Mouse (Mus musculus) MEL (cell line): ENCODE results near the gene Ocrl. TPM values are rescaled to one million over a fixed set of nuclear protein-coding genes. Genes with fewer than 3 reads are reported as not detected.

Experiments used
- DNase-seq: peaks from one replicate; pipeline ENCODE4 v3.0.0; 2011; ENCODE audit warnings: low read depth, low spot score
- H3K27ac ChIP-seq: 2 replicates; pipeline ENCODE4 v1.5.1; 2012; ENCODE audit warnings: low read depth, mild to moderate bottlenecking, control low read depth, low read length, moderate library complexity; ENCODE audit not compliant: control insufficient read depth
- H3K27me3 ChIP-seq, 2 experiments: fragments of 150-350 bp in 1 of 2; sonication (generic) in 1 of 2; 2 replicates each; pipeline ENCODE4 v1.6.1; 2012; ENCODE audit warnings: low read length in 2 of 2, mild to moderate bottlenecking in 2 of 2, improper control_type of control experiment in 1 of 2, moderate library complexity in 1 of 2; ENCODE audit not compliant: insufficient read depth in 2 of 2, control insufficient read depth in 1 of 2
- H3K36me3 ChIP-seq, 2 experiments: 2 replicates each; pipeline ENCODE4 v1.6.1; 2012 to 2014; ENCODE audit warnings: low read length in 2 of 2, improper control_type of control experiment in 1 of 2, inconsistent platforms in 1 of 2, mild to moderate bottlenecking in 1 of 2; ENCODE audit not compliant: insufficient read depth in 2 of 2, control insufficient read depth in 1 of 2
- H3K4me1 ChIP-seq, 2 experiments: fragments of 150-350 bp in 1 of 2; sonication (generic) in 1 of 2; 2 replicates each; pipeline ENCODE4 v1.6.1; 2012; ENCODE audit warnings: low read length in 2 of 2, improper control_type of control experiment in 1 of 2, mild to moderate bottlenecking in 1 of 2; ENCODE audit not compliant: insufficient read depth in 2 of 2, control insufficient read depth in 1 of 2
- H3K4me3 ChIP-seq, 2 experiments: fragments of 150-350 bp in 1 of 2; sonication (generic) in 1 of 2; 2 replicates each; pipeline ENCODE4 v1.5.1; 2012; ENCODE audit warnings: low read depth in 2 of 2, low read length in 2 of 2, mild to moderate bottlenecking in 2 of 2, moderate library complexity in 2 of 2, control low read depth in 1 of 2, improper control_type of control experiment in 1 of 2; ENCODE audit not compliant: control insufficient read depth in 1 of 2, insufficient read depth in 1 of 2
- H3K79me2 ChIP-seq: 2 replicates; pipeline ENCODE4 v1.6.1; 2012; ENCODE audit warnings: mild to moderate bottlenecking, low read length, moderate library complexity; ENCODE audit not compliant: control insufficient read depth, poor library complexity, insufficient read depth
- H3K9ac ChIP-seq: 2 replicates; pipeline ENCODE4 v1.6.1; 2012; ENCODE audit warnings: low read depth, mild to moderate bottlenecking, control low read depth, low read length, moderate library complexity; ENCODE audit not compliant: control insufficient read depth, poor library complexity, severe bottlenecking
- H3K9me3 ChIP-seq: fragments of 150-350 bp; sonication (generic); replicated peaks from 2 replicates; pipeline ENCODE4 v1.6.1; 2012; ENCODE audit warnings: mild to moderate bottlenecking, low read length, improper control_type of control experiment, moderate library complexity; ENCODE audit not compliant: insufficient read depth
- BHLHE40 ChIP-seq: IDR thresholded peaks from 2 replicates; pipeline ENCODE4 v1.6.1; 2012; ENCODE audit warnings: low read depth, mild to moderate bottlenecking, inconsistent platforms, low read length, improper control_type of control experiment, borderline replicate concordance
- CHD1 ChIP-seq: IDR thresholded peaks from 2 replicates; pipeline ENCODE4 v1.6.1; 2012; ENCODE audit warnings: low read depth, mild to moderate bottlenecking, inconsistent platforms, low read length, improper control_type of control experiment
- CHD2 ChIP-seq: IDR thresholded peaks from 2 replicates; pipeline ENCODE4 v1.6.1; 2011; ENCODE audit warnings: low read length, improper control_type of control experiment
- ELF1 ChIP-seq: IDR thresholded peaks from 2 replicates; pipeline ENCODE4 v1.6.1; 2014; ENCODE audit warnings: low read depth, mild to moderate bottlenecking, inconsistent platforms, low read length, improper control_type of control experiment, moderate library complexity
- ETS1 ChIP-seq: IDR thresholded peaks from 2 replicates; pipeline ENCODE4 v1.6.1; 2012; ENCODE audit warnings: low read depth, mild to moderate bottlenecking, inconsistent platforms, low read length, improper control_type of control experiment, moderate library complexity
- MAFK ChIP-seq: IDR thresholded peaks from 2 replicates; pipeline ENCODE4 v1.6.1; 2011; ENCODE audit warnings: low read depth, mild to moderate bottlenecking, low read length, improper control_type of control experiment, borderline replicate concordance
- MAZ ChIP-seq: IDR thresholded peaks from 2 replicates; pipeline ENCODE4 v1.6.1; 2012; ENCODE audit warnings: low read depth, mild to moderate bottlenecking, inconsistent platforms, low read length, improper control_type of control experiment
- MXI1 ChIP-seq: IDR thresholded peaks from 2 replicates; pipeline ENCODE4 v1.6.1; 2011; ENCODE audit warnings: mild to moderate bottlenecking, low read depth, low read length, improper control_type of control experiment
- NELFE ChIP-seq: IDR thresholded peaks from 2 replicates; pipeline ENCODE4 v1.6.1; 2011; ENCODE audit warnings: low read depth, low read length, improper control_type of control experiment
- NRF1 ChIP-seq: IDR thresholded peaks from 2 replicates; pipeline ENCODE4 v1.6.1; 2014; ENCODE audit warnings: low read depth, mild to moderate bottlenecking, inconsistent platforms, low read length, improper control_type of control experiment, moderate library complexity; ENCODE audit not compliant: poor library complexity, insufficient read depth, severe bottlenecking
- POLR2A ChIP-seq, 2 experiments: IDR thresholded peaks; 2 replicates each; pipeline ENCODE4 v1.6.1; 2011 to 2012; ENCODE audit warnings: low read length in 2 of 2, mild to moderate bottlenecking in 2 of 2, control low read depth in 1 of 2, improper control_type of control experiment in 1 of 2, low read depth in 1 of 2, moderate library complexity in 1 of 2; ENCODE audit not compliant: control insufficient read depth in 1 of 2, insufficient read depth in 1 of 2, poor library complexity in 1 of 2
- POLR2AphosphoS2 ChIP-seq: IDR thresholded peaks from 2 replicates; pipeline ENCODE4 v1.6.1; 2011; ENCODE audit warnings: low read length, improper control_type of control experiment
- RCOR1 ChIP-seq: IDR thresholded peaks from 2 replicates; pipeline ENCODE4 v1.6.1; 2012; ENCODE audit warnings: low read depth, mild to moderate bottlenecking, inconsistent platforms, low read length, improper control_type of control experiment
- SIN3A ChIP-seq: IDR thresholded peaks from 2 replicates; pipeline ENCODE4 v1.6.1; 2012; ENCODE audit warnings: low read length, improper control_type of control experiment, inconsistent platforms
- TBP ChIP-seq: IDR thresholded peaks from 2 replicates; pipeline ENCODE4 v1.8.0; 2011; ENCODE audit warnings: low read depth, low read length, improper control_type of control experiment
- USF1 ChIP-seq: IDR thresholded peaks from 2 replicates; pipeline ENCODE4 v1.6.1; 2014; ENCODE audit warnings: low read depth, mild to moderate bottlenecking, inconsistent platforms, low read length, improper control_type of control experiment, moderate library complexity
- ZMIZ1 ChIP-seq: IDR thresholded peaks from 2 replicates; pipeline ENCODE4 v1.6.1; 2012; ENCODE audit warnings: low read depth, mild to moderate bottlenecking, inconsistent platforms, low read length, improper control_type of control experiment, moderate library complexity
- polyA plus RNA-seq, 2 experiments: library from polyadenylated mRNA; stranded (reverse) in 1 of 2; unstranded in 1 of 2; fragments of >175 nt in 1 of 2; fragments of >200 nt in 1 of 2; gene quantifications; 2 replicates each; pipeline versions ENCODE4 v1.2.1 to v1.2.4; 2012; ENCODE audit warnings: low replicate concordance in 2 of 2, low read depth in 1 of 2; ENCODE audit not compliant: insufficient read length in 2 of 2, insufficient read depth in 1 of 2, missing spikeins in 1 of 2
- total RNA-seq: library from RNA; depleted of rRNA; stranded (reverse); fragments of 300-350 nt; gene quantifications from 2 replicates; pipeline ENCODE4 v1.2.3, GENCODE M21; 2012

The Ocrl gene
- total and polyA plus RNA-seq, 3 experiments = 6.4 to 22.2 TPM; not detected in 1

GRCm38 (mm10) chrX:47912904-47913542, 836 bp downstream of the Ocrl start (continued):
- TF ChIP-seq TBP = no peak
- TF ChIP-seq CHD1 = no peak; the same call in 1 of the 2 replicates
- no peak for TF ChIP-seq CHD2
- peak; percentile 62 for TF ChIP-seq POLR2AphosphoS2
- TF ChIP-seq, all 39 proteins: peak for 15

- Histone ChIP-seq H3K4me3 (peak overlapping the region; percentile 54 to 70), H3K27me3 (no peaks in the 10 kb centered on the region), H3K79me2 (no peaks in the 10 kb centered on the region; the same call in none of the 2 replicates), H3K9ac (peak overlapping the region; percentile 31; the same call in 1 of the 2 replicates), H3K4me1 (peaks cover 3 to 8% of the 10 kb centered on the region in 2 experiments; a peak in 2 of 4 replicates), H3K9me3 (no peaks in the 10 kb centered on the region), H3K36me3 (peaks cover 0 to 12% of the 10 kb centered on the region in 2 experiments; a peak in 2 of 4 replicates), H3K27ac (peak overlapping the region; percentile 64)
- no peak for DNase-seq
- TF ChIP-seq MAZ (no peak), MXI1 (0 out of 2 replicates have a peak, but pooled peaks have one; percentile 4), ETS1 (peak; percentile 82), ZMIZ1 (0 out of 2 replicates have a peak, but pooled peaks have one; percentile 5), SIN3A (0 out of 2 replicates have a peak, but pooled peaks have one; percentile 15)
These were observed 1.4 kb downstream of the Ocrl start for GRCm38 (mm10) chrX:47913543-47913938.

- TF ChIP-seq NELFE (no peak), SIN3A (no peak), MXI1 (no peak), MAZ (no peak)
- DNase-seq = no peak
- Histone ChIP-seq H3K9me3 (no peaks in the 10 kb centered on the region), H3K4me3 (no peak overlapping the region), H3K79me2 (no peaks in the 10 kb centered on the region; the same call in none of the 2 replicates), H3K27me3 (no peaks in the 10 kb centered on the region), H3K27ac (no peak overlapping the region), H3K36me3 (peaks cover 1 to 11% of the 10 kb centered on the region in 2 experiments; a peak in 3 of 4 replicates), H3K9ac (no peak overlapping the region), H3K4me1 (peaks cover 3 to 8% of the 10 kb centered on the region in 2 experiments; a peak in 2 of 4 replicates)
These were observed 4.6 kb downstream of the Ocrl start for GRCm38 (mm10) chrX:47916831-47917230.

GRCm38 (mm10) chrX:47920541-47920940, 8.4 kb downstream of the Ocrl start:
- TF ChIP-seq ELF1 (no peak), MAFK (no peak), NRF1 (no peak), RCOR1 (no peak), USF1 (no peak), ZMIZ1 (no peak), BHLHE40 (no peak), POLR2A (IDR thresholded peaks at IDR 0.05; ENCODE audit: control insufficient read depth in 1 of 2, insufficient read depth in 1 of 2, low read depth in 1 of 2, low read length in 2 of 2, poor library complexity in 1 of 2) (no peak)
- H3K4me1 ChIP-seq = no peaks in the 10 kb centered on the region
- H3K4me3 ChIP-seq = no peak overlapping the region
- no peak overlapping the region for H3K27ac ChIP-seq
- no peaks in the 10 kb centered on the region for H3K9me3 ChIP-seq
- no peaks in the 10 kb centered on the region for H3K27me3 ChIP-seq
- H3K79me2 ChIP-seq = no peaks in the 10 kb centered on the region
- H3K36me3 ChIP-seq = peaks cover 0 to 2% of the 10 kb centered on the region in 2 experiments; a peak in 1 of 4 replicates
- DNase-seq = no peak
- H3K9ac ChIP-seq = no peak overlapping the region
